Mouse (Mus musculus): Measurements from ENCODE around the gene Ippk.

- TF ChIP-seq CTCF (IDR thresholded peaks at IDR 0.05; ENCODE audit: insufficient read depth, low read depth, low read length), result no peak
- TF ChIP-seq POLR2A (IDR thresholded peaks at IDR 0.05; ENCODE audit: insufficient read depth, low read depth, low read length), result no peak
These were observed 48.0 kb downstream of the Ippk start for GRCm38 (mm10) chr13:49469002-49469401.
